Comparison of ENCODE assay signal across 29 mouse cellular contexts in genomic region chr8:107499519-107499918, GRCm38 (mm10).
A peak's percentile ranks its signal among the peaks of the same experiment; 100 is the strongest.
DNase-seq lines count a peak whose midpoint lies in the region; ATAC-seq and TF ChIP-seq lines count a peak whose summit lies in the region.
"Had no signal": no experiment of that assay in that cellular context is flagged by ENCODE, and none has a peak within 500 bp of the region (broad histone marks: within the 10 kb centered on the region; RNA-seq: fewer than 3 reads in every experiment).

No protein-coding gene starts in this region.

- peak overlapping the region; percentile 16 for H3K27ac ChIP-seq in heart, postnatal 0 days (ENCODE audit: low read depth)
- H3K27ac ChIP-seq in limb, embryonic 10.5 days: peak overlapping the region; percentile 46; the same call in 1 of the 2 replicates
- H3K27ac ChIP-seq: forebrain, embryonic 13.5 days; hindbrain, embryonic 10.5 days; hindbrain, embryonic 15.5 days; kidney, embryonic 15.5 days; left cerebral cortex, adult 2 months; lung, embryonic 15.5 days; midbrain, embryonic 15.5 days had no signal

- DNase-seq in heart, postnatal 0 days (ENCODE audit: low spot score): peak; percentile 55
- DNase-seq in heart, adult 11 months: no peak
- DNase-seq in NIH3T3 (ENCODE audit: low read depth): peak; percentile 68
- DNase-seq in limb, embryonic 10.5 days (ENCODE audit: low spot score): no peak
- DNase-seq in urinary bladder, postnatal 4 days (ENCODE audit: low spot score in 2 of 2): no peak
- no peak for DNase-seq in kidney, adult 9 months
- DNase-seq: adrenal gland, postnatal 25 days; cerebellum, adult 2 months; cerebellum, postnatal 25 days; gastrocnemius, postnatal 36 days; kidney, adult 11 months; kidney, postnatal 25 days; lung, postnatal 36 days; spleen, adult 18-20 months; thymus, adult 18-20 months; thymus, postnatal 25 days had no signal

- no peak for TF ChIP-seq CTCF in heart, postnatal 0 days (IDR thresholded peaks at IDR 0.05; ENCODE audit: low read depth)

- no peak for TF ChIP-seq EP300 in heart, postnatal 0 days (IDR thresholded peaks at IDR 0.05; ENCODE audit: low read depth)

- H3K9ac ChIP-seq in heart, postnatal 0 days (replicated peaks; ENCODE audit: low read depth, low read length): no peak overlapping the region
- H3K9ac ChIP-seq: embryonic facial prominence, embryonic 15.5 days; forebrain, embryonic 13.5 days; heart, embryonic 15.5 days; hindbrain, embryonic 15.5 days; kidney, embryonic 15.5 days; lung, embryonic 15.5 days; midbrain, embryonic 15.5 days had no signal

- no peak overlapping the region for H3K4me3 ChIP-seq in heart, postnatal 0 days (ENCODE audit: low read depth, low read length)
- no peak overlapping the region for H3K4me3 ChIP-seq in limb, embryonic 10.5 days
- H3K4me3 ChIP-seq: embryonic facial prominence, embryonic 10.5 days; embryonic facial prominence, embryonic 15.5 days; forebrain, embryonic 13.5 days; heart, embryonic 15.5 days; hindbrain, embryonic 10.5 days; hindbrain, embryonic 15.5 days; kidney, embryonic 15.5 days; left cerebral cortex, adult 2 months; limb, embryonic 13.5 days; lung, embryonic 15.5 days; midbrain, embryonic 15.5 days had no signal

- WGBS in heart, postnatal 0 days: 29% methylated on average over 3 of the region's 3 CpGs
- 87% methylated on average over 3 of the region's 3 CpGs for WGBS in limb, embryonic 10.5 days

- H3K4me2 ChIP-seq in heart, postnatal 0 days (ENCODE audit: low read depth, low read length): no peak overlapping the region
- H3K4me2 ChIP-seq: embryonic facial prominence, embryonic 15.5 days; forebrain, embryonic 13.5 days; heart, embryonic 15.5 days; hindbrain, embryonic 15.5 days; kidney, embryonic 15.5 days; limb, embryonic 13.5 days; liver, embryonic 11.5 days; lung, embryonic 15.5 days; midbrain, embryonic 15.5 days had no signal

- peak; percentile 60; the same call in 1 of the 2 replicates for ATAC-seq in heart, postnatal 0 days (ENCODE audit: insufficient read depth, low read depth)
- ATAC-seq: forebrain, embryonic 13.5 days; inflammation-experienced regulatory T-cells, adult 6 months; midbrain, embryonic 15.5 days had no signal

- H3K27me3 ChIP-seq in heart, postnatal 0 days (ENCODE audit: control insufficient read depth, insufficient read depth, low read length): no peaks in the 10 kb centered on the region
- no peaks in the 10 kb centered on the region for H3K27me3 ChIP-seq in limb, embryonic 10.5 days (ENCODE audit: low read depth, poor library complexity, severe bottlenecking)
- H3K27me3 ChIP-seq: embryonic facial prominence, embryonic 15.5 days; forebrain, embryonic 13.5 days; heart, embryonic 15.5 days; hindbrain, embryonic 15.5 days; kidney, embryonic 15.5 days; limb, embryonic 13.5 days; lung, embryonic 15.5 days; midbrain, embryonic 15.5 days had no signal

- H3K36me3 ChIP-seq in heart, postnatal 0 days (replicated peaks; ENCODE audit: control insufficient read depth, insufficient read depth, low read length): no peaks in the 10 kb centered on the region
- H3K36me3 ChIP-seq in limb, embryonic 10.5 days: 0 out of 2 replicates have a peak, but pooled peaks cover 2% of the 10 kb centered on the region
- H3K36me3 ChIP-seq: embryonic facial prominence, embryonic 10.5 days; heart, embryonic 15.5 days; hindbrain, embryonic 15.5 days; kidney, embryonic 15.5 days; lung, embryonic 15.5 days; midbrain, embryonic 15.5 days had no signal

- H3K4me1 ChIP-seq in heart, postnatal 0 days (ENCODE audit: control insufficient read depth, insufficient read depth): peaks cover 19% of the 10 kb centered on the region
- peaks cover 70% of the 10 kb centered on the region for H3K4me1 ChIP-seq in limb, embryonic 10.5 days

- no peaks in the 10 kb centered on the region for H3K9me3 ChIP-seq in heart, postnatal 0 days (replicated peaks; ENCODE audit: control insufficient read depth, low read length)
- no peaks in the 10 kb centered on the region for H3K9me3 ChIP-seq in limb, embryonic 10.5 days (replicated peaks)
- H3K9me3 ChIP-seq: embryonic facial prominence, embryonic 10.5 days; embryonic facial prominence, embryonic 15.5 days; forebrain, embryonic 13.5 days; heart, embryonic 15.5 days; hindbrain, embryonic 10.5 days; hindbrain, embryonic 15.5 days; kidney, embryonic 15.5 days; limb, embryonic 13.5 days; lung, embryonic 15.5 days; midbrain, embryonic 15.5 days had no signal

Comparison
In these comparisons a context has a peak if more than half of its experiments do, and no peak if none do; other contexts are left out.
1. DNase-seq: peak in heart, postnatal 0 days (single experiment) and NIH3T3 (single experiment); none in heart, adult 11 months (single experiment), limb, embryonic 10.5 days (single experiment), urinary bladder, postnatal 4 days (0 of 2) and kidney, adult 9 months (single experiment).